Mouse (Mus musculus) limb, embryonic 10.5 days (tissue): ENCODE measurements around the gene Trp53i11. TPM values are rescaled to one million over a fixed set of nuclear protein-coding genes. Genes with fewer than 3 reads are reported as not detected.

Experiments used
- DNase-seq: peaks from one replicate; pipeline ENCODE4 v3.0.0-alpha.2; 2017; ENCODE audit warnings: low spot score
- H3K27ac ChIP-seq: fragments of 300-500 bp; sonication (generic); 2 replicates; pipeline ENCODE4 v1.5.1; 2016; ENCODE audit warnings: mild to moderate bottlenecking
- H3K27me3 ChIP-seq: fragments of 300-500 bp; sonication (generic); 2 replicates; pipeline ENCODE4 v1.6.1; 2016; ENCODE audit warnings: low read depth, mild to moderate bottlenecking; ENCODE audit not compliant: poor library complexity, severe bottlenecking
- H3K36me3 ChIP-seq: fragments of 300-500 bp; sonication (generic); 2 replicates; pipeline ENCODE4 v1.6.1; 2016; ENCODE audit warnings: mild to moderate bottlenecking, moderate library complexity
- H3K4me1 ChIP-seq: fragments of 300-500 bp; sonication (generic); 2 replicates; pipeline ENCODE4 v1.6.1; 2016
- H3K4me3 ChIP-seq: fragments of 300-500 bp; sonication (generic); 2 replicates; pipeline ENCODE4 v1.5.1; 2016; ENCODE audit warnings: mild to moderate bottlenecking, moderate library complexity
- H3K9me3 ChIP-seq: fragments of 300-500 bp; sonication (generic); replicated peaks from 2 replicates; pipeline ENCODE4 v1.6.1; 2016; ENCODE audit warnings: mild to moderate bottlenecking
- WGBS: fragments of 180-500 bp; shearing (Covaris S2); methylation state at CpG from one replicate; pipeline ENCODE4 v1.1.7; 2016; 5-methylcytosine and 5-hydroxymethylcytosine counted together
- polyA plus RNA-seq: library from polyadenylated mRNA; unstranded; fragments of >200 nt; fragmentation: Nextera tagmentation; extraction: Ambion mirVana; gene quantifications from 2 replicates; pipeline ENCODE4 v1.2.1, GENCODE M21; 2016

Trp53i11 gene
- polyA plus RNA-seq, 1 experiment from 2014 or later: 25.2 TPM

GRCm38 (mm10) chr2:93214192-93214591 is 26.8 kb downstream of the Trp53i11 start:
- peaks cover 25% of the 10 kb centered on the region for H3K4me1 ChIP-seq
- 71% methylated on average over 1 of the region's 1 CpGs for WGBS
- peaks cover 13% of the 10 kb centered on the region; the same call in 1 of the 2 replicates for H3K27me3 ChIP-seq
- DNase-seq: no peak
- H3K27ac ChIP-seq: 0 out of 2 replicates have a peak overlapping the region, but pooled peaks have one; percentile 6
- H3K9me3 ChIP-seq: no peaks in the 10 kb centered on the region
- no peak overlapping the region for H3K4me3 ChIP-seq
- H3K36me3 ChIP-seq: peaks cover 3% of the 10 kb centered on the region; the same call in 1 of the 2 replicates

- H3K27ac ChIP-seq: no peak overlapping the region; the same call in 1 of the 2 replicates
- H3K27me3 ChIP-seq: peaks cover 13% of the 10 kb centered on the region; the same call in 1 of the 2 replicates
- 80% methylated on average over 10 of the region's 10 CpGs for WGBS
- no peaks in the 10 kb centered on the region for H3K9me3 ChIP-seq
- peaks cover 25% of the 10 kb centered on the region for H3K4me1 ChIP-seq
- no peak for DNase-seq
- no peak overlapping the region for H3K4me3 ChIP-seq
- H3K36me3 ChIP-seq: peaks cover 3% of the 10 kb centered on the region; the same call in 1 of the 2 replicates
These were observed 28.4 kb downstream of the Trp53i11 start for GRCm38 (mm10) chr2:93215790-93216189.

- Histone ChIP-seq H3K4me3 (no peak overlapping the region), H3K27me3 (peaks cover 13% of the 10 kb centered on the region; the same call in 1 of the 2 replicates), H3K4me1 (peaks cover 25% of the 10 kb centered on the region), H3K36me3 (no peaks in the 10 kb centered on the region), H3K27ac (peak overlapping the region; percentile 65), H3K9me3 (no peaks in the 10 kb centered on the region)
- 23% methylated on average over 7 of the region's 7 CpGs for WGBS
- peak; percentile 92 for DNase-seq
These were observed 29.7 kb downstream of the Trp53i11 start for GRCm38 (mm10) chr2:93217015-93217414.

GRCm38 (mm10) chr2:93218353-93218990 is 31.1 kb downstream of the Trp53i11 start:
- DNase-seq: no peak
- no peaks in the 10 kb centered on the region for H3K36me3 ChIP-seq
- WGBS: 88% methylated on average over 7 of the region's 7 CpGs
- no peaks in the 10 kb centered on the region for H3K9me3 ChIP-seq
- H3K27ac ChIP-seq: no peak overlapping the region
- H3K27me3 ChIP-seq: peaks cover 13% of the 10 kb centered on the region; the same call in 1 of the 2 replicates
- peaks cover 20% of the 10 kb centered on the region for H3K4me1 ChIP-seq
- H3K4me3 ChIP-seq: no peak overlapping the region

- Histone ChIP-seq H3K27me3 (peaks cover 13% of the 10 kb centered on the region; the same call in 1 of the 2 replicates), H3K9me3 (no peaks in the 10 kb centered on the region), H3K27ac (no peak overlapping the region), H3K4me3 (no peak overlapping the region), H3K4me1 (peaks cover 13% of the 10 kb centered on the region), H3K36me3 (no peaks in the 10 kb centered on the region)
- DNase-seq: no peak
- 95% methylated on average over 3 of the region's 3 CpGs for WGBS
These were observed 32.2 kb downstream of the Trp53i11 start for GRCm38 (mm10) chr2:93219576-93219975.

- H3K9me3 ChIP-seq: no peaks in the 10 kb centered on the region
- DNase-seq: no peak
- no peak overlapping the region for H3K4me3 ChIP-seq
- H3K27ac ChIP-seq: no peak overlapping the region
- no peaks in the 10 kb centered on the region for H3K36me3 ChIP-seq
- H3K27me3 ChIP-seq: peaks cover 14% of the 10 kb centered on the region; the same call in 1 of the 2 replicates
- peaks cover 8% of the 10 kb centered on the region for H3K4me1 ChIP-seq
- 68% methylated on average over 5 of the region's 5 CpGs for WGBS
These were observed 33.1 kb downstream of the Trp53i11 start for GRCm38 (mm10) chr2:93220447-93220846.

GRCm38 (mm10) chr2:93223463-93223862 is 36.1 kb downstream of the Trp53i11 start:
- Histone ChIP-seq H3K4me1 (peaks cover 22% of the 10 kb centered on the region), H3K27me3 (peaks cover 20% of the 10 kb centered on the region; the same call in 1 of the 2 replicates), H3K36me3 (no peaks in the 10 kb centered on the region), H3K4me3 (no peak overlapping the region), H3K9me3 (no peaks in the 10 kb centered on the region), H3K27ac (no peak overlapping the region)
- WGBS: 64% methylated on average over 6 of the region's 6 CpGs
- DNase-seq: no peak

GRCm38 (mm10) chr2:93226606-93227595 is 39.6 kb downstream of the Trp53i11 start:
- Histone ChIP-seq H3K4me1 (peaks cover 30% of the 10 kb centered on the region), H3K36me3 (no peaks in the 10 kb centered on the region), H3K4me3 (peak overlapping the region; percentile 9; the same call in 1 of the 2 replicates), H3K9me3 (no peaks in the 10 kb centered on the region), H3K27me3 (peaks cover 15% of the 10 kb centered on the region; the same call in 1 of the 2 replicates), H3K27ac (peak overlapping the region; percentile 73)
- peak; percentile 96 for DNase-seq
- WGBS: 13% methylated on average over 19 of the region's 20 CpGs

- peaks cover 40% of the 10 kb centered on the region for H3K4me1 ChIP-seq
- peak; percentile 56 for DNase-seq
- 37% methylated on average over 9 of the region's 9 CpGs for WGBS
- H3K27ac ChIP-seq: peak overlapping the region; percentile 73
- H3K4me3 ChIP-seq: no peak overlapping the region
- H3K36me3 ChIP-seq: no peaks in the 10 kb centered on the region
- peaks cover 15% of the 10 kb centered on the region; the same call in 1 of the 2 replicates for H3K27me3 ChIP-seq
- no peaks in the 10 kb centered on the region for H3K9me3 ChIP-seq
These were observed 40.5 kb downstream of the Trp53i11 start for GRCm38 (mm10) chr2:93227713-93228479.

- WGBS: 14% methylated on average over 5 of the region's 5 CpGs
- H3K4me3 ChIP-seq: no peak overlapping the region
- H3K27ac ChIP-seq: peak overlapping the region; percentile 73
- DNase-seq: no peak
- no peaks in the 10 kb centered on the region for H3K9me3 ChIP-seq
- H3K27me3 ChIP-seq: peaks cover 15% of the 10 kb centered on the region; the same call in 1 of the 2 replicates
- peaks cover 43% of the 10 kb centered on the region for H3K4me1 ChIP-seq
- H3K36me3 ChIP-seq: no peaks in the 10 kb centered on the region
These were observed 41.1 kb downstream of the Trp53i11 start for GRCm38 (mm10) chr2:93228480-93228824.

- Histone ChIP-seq H3K4me1 (peaks cover 47% of the 10 kb centered on the region), H3K36me3 (no peaks in the 10 kb centered on the region), H3K27me3 (0 out of 2 replicates have a peak, but pooled peaks cover 5% of the 10 kb centered on the region), H3K27ac (peak overlapping the region; percentile 32), H3K4me3 (no peak overlapping the region), H3K9me3 (no peaks in the 10 kb centered on the region)
- no peak for DNase-seq
- 82% methylated on average over 1 of the region's 1 CpGs for WGBS
These were observed 44.8 kb downstream of the Trp53i11 start for GRCm38 (mm10) chr2:93232141-93232540.

GRCm38 (mm10) chr2:93237055-93237454 is 49.7 kb downstream of the Trp53i11 start:
- H3K4me3 ChIP-seq: no peak overlapping the region
- peaks cover 44% of the 10 kb centered on the region for H3K4me1 ChIP-seq
- WGBS: 64% methylated on average over 1 of the region's 1 CpGs
- H3K27me3 ChIP-seq: no peaks in the 10 kb centered on the region
- DNase-seq: peak; percentile 47
- H3K27ac ChIP-seq: peak overlapping the region; percentile 33; the same call in 1 of the 2 replicates
- no peaks in the 10 kb centered on the region for H3K9me3 ChIP-seq
- no peaks in the 10 kb centered on the region for H3K36me3 ChIP-seq
